Mouse (Mus musculus): ENCODE measurements at regions not wholly inside any gene's neighbourhood (a gene's known extent, or its start where the extent isn't known, plus 50 kb on each side); places are given as distances from the start of the nearest gene placed in this dataset.

DNA sequence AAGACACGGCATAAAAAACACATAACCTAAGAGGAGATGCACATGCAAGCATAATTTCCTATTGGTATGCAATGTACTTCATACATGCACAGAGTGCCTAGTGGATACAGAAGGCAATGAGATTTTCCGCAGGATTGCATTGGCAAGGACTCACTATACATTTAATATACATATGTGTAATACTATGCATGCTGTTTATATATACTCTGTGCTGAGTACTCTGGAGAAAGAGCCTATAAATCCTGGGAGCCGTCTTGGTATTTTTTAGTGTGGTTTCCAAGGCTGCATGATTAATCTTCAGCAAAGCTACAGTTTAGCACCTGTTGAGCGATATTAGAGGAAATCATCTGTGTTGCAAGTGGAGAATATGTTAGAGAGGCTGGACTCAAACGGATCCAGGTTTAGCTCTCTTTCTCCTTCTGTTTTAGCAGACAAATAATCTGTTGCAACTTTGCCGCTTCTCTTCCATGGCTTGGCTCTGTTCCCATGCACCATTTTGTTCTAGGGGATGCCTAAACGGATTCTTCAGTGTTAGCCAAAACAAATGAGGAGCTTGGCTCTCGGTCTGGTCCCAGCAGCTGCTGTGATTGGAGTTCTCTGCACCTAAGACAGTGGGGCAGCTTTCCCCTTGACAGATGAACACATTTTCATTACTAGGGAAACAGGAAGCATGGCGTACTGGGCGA is 459.0 kb downstream of the Sorl1 start:
- no peaks in the 10 kb centered on the region for H3K9me3 ChIP-seq (ENCODE audit: control insufficient read depth, low read depth, low read length)
- WGBS: 47% methylated on average over 10 of the region's 10 CpGs
- H3K4me3 ChIP-seq (ENCODE audit: low read depth, low read length): no peak overlapping the region
- H3K9ac ChIP-seq (replicated peaks; ENCODE audit: low read depth, low read length): no peak overlapping the region
- no peaks in the 10 kb centered on the region for H3K36me3 ChIP-seq (ENCODE audit: control insufficient read depth, insufficient read depth, low read length)
- peak overlapping the region; percentile 66; the same call in 1 of the 2 replicates for H3K27ac ChIP-seq (ENCODE audit: low read length)
- H3K4me2 ChIP-seq (replicated peaks; ENCODE audit: low read depth, low read length): no peak overlapping the region
- H3K4me1 ChIP-seq (ENCODE audit: control insufficient read depth, insufficient read depth, low read length): 0 out of 2 replicates have a peak, but pooled peaks cover 2% of the 10 kb centered on the region
- no peak for ATAC-seq (ENCODE audit: insufficient number of reproducible peaks, insufficient read depth, low FRiP score, low read depth)
- no peaks in the 10 kb centered on the region for H3K27me3 ChIP-seq (ENCODE audit: control insufficient read depth, insufficient read depth, low read length)

DNA sequence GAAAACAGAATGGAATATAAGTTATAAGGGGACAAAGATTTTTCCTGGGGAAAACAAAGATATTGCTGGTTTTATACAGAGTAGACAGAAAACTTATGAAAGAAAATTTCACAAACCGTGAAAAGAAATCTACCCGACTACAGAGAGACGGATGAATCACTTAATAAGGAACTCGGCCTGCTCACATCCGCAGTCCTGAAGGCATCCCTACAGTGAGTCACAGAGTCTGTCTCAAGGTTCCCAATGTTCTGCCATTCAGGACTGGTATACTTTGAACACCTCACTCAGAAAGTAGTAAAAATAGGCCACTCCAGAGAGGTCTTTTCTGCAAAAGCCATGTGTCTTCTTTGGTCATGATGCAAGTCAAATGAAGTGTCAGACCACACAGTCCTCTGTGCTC is 463.5 kb downstream of the Sorl1 start:
- no peak overlapping the region for H3K4me2 ChIP-seq (replicated peaks; ENCODE audit: low read depth, low read length)
- 0 out of 2 replicates have a peak, but pooled peaks cover 3% of the 10 kb centered on the region for H3K4me1 ChIP-seq (ENCODE audit: control insufficient read depth, insufficient read depth, low read length)
- ATAC-seq (ENCODE audit: insufficient number of reproducible peaks, insufficient read depth, low FRiP score, low read depth): no peak
- no peaks in the 10 kb centered on the region for H3K36me3 ChIP-seq (ENCODE audit: control insufficient read depth, insufficient read depth, low read length)
- no peak overlapping the region for H3K9ac ChIP-seq (replicated peaks; ENCODE audit: low read depth, low read length)
- no peak overlapping the region for H3K4me3 ChIP-seq (ENCODE audit: low read depth, low read length)
- no peaks in the 10 kb centered on the region for H3K27me3 ChIP-seq (ENCODE audit: control insufficient read depth, insufficient read depth, low read length)
- H3K9me3 ChIP-seq (ENCODE audit: control insufficient read depth, low read depth, low read length): no peaks in the 10 kb centered on the region
- 84% methylated on average over 5 of the region's 5 CpGs for WGBS
- no peak overlapping the region for H3K27ac ChIP-seq (ENCODE audit: low read length)

DNA sequence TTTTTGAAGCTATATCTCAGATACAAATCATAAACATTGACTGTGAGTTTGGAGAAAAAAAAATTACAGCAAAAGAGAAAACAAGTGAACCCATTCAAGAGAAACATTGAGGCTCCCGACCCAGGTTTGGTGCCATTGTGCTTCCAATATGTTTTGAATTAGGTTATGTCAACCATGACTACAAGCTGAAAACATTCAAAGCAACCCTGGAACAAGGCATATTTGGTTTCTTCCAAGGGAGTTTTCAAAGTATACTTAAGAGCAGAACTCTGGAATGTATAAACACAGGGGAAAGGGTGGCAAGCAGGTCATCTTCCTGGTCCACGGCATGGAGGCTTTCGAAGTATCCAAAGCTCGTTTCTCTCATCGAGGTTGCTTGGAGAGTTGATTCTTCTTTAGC is 464.1 kb downstream of the Sorl1 start:
- Histone ChIP-seq H3K4me3 (ENCODE audit: low read depth, low read length) (no peak overlapping the region), H3K9ac (replicated peaks; ENCODE audit: low read depth, low read length) (no peak overlapping the region), H3K9me3 (ENCODE audit: control insufficient read depth, low read depth, low read length) (no peaks in the 10 kb centered on the region), H3K4me1 (ENCODE audit: control insufficient read depth, insufficient read depth, low read length) (0 out of 2 replicates have a peak, but pooled peaks cover 3% of the 10 kb centered on the region), H3K27me3 (ENCODE audit: control insufficient read depth, insufficient read depth, low read length) (no peaks in the 10 kb centered on the region), H3K36me3 (ENCODE audit: control insufficient read depth, insufficient read depth, low read length) (no peaks in the 10 kb centered on the region), H3K27ac (ENCODE audit: low read length) (no peak overlapping the region), H3K4me2 (replicated peaks; ENCODE audit: low read depth, low read length) (no peak overlapping the region)
- WGBS: 29% methylated on average over 5 of the region's 5 CpGs
- no peak for ATAC-seq (ENCODE audit: insufficient number of reproducible peaks, insufficient read depth, low FRiP score, low read depth)

DNA sequence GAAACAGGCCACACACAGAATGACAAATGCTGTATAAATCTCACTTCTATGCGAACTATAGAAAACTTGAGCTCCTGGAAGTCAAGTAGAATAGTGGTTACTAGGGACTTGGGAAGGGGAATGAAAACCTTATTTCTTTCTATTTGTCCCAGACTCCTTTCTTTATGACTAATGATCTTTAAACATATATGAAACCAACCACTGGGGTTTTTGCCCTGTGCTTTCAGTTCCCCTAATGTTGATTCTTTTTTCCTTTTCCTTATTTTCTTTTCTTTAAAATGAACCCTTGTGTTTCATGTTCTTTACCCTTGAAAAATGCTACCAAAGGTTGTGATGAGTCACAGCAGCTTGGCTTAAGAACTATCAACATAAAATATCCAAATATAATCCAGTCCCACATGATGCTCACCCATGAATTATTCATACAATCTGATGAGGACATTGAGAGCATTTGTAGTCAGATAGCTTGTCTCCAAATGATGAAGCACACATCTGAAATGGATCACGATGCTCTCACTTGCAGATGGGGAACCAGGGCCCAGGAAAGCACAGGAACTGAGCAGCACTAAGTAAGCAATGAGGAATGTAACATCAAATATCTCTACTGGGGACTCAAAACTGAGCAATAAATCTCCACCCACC is 470.2 kb upstream of the Ubash3b start:
- Histone ChIP-seq H3K27ac (ENCODE audit: low read length) (no peak overlapping the region), H3K4me2 (replicated peaks; ENCODE audit: low read depth, low read length) (no peak overlapping the region), H3K9me3 (ENCODE audit: control insufficient read depth, low read depth, low read length) (no peaks in the 10 kb centered on the region), H3K36me3 (ENCODE audit: control insufficient read depth, insufficient read depth, low read length) (no peaks in the 10 kb centered on the region), H3K27me3 (ENCODE audit: control insufficient read depth, insufficient read depth, low read length) (no peaks in the 10 kb centered on the region), H3K9ac (replicated peaks; ENCODE audit: low read depth, low read length) (no peak overlapping the region), H3K4me1 (ENCODE audit: control insufficient read depth, insufficient read depth, low read length) (no peaks in the 10 kb centered on the region), H3K4me3 (ENCODE audit: low read depth, low read length) (no peak overlapping the region)
- no peak for ATAC-seq (ENCODE audit: insufficient number of reproducible peaks, insufficient read depth, low FRiP score, low read depth)
- 46% methylated on average over 2 of the region's 2 CpGs for WGBS

DNA sequence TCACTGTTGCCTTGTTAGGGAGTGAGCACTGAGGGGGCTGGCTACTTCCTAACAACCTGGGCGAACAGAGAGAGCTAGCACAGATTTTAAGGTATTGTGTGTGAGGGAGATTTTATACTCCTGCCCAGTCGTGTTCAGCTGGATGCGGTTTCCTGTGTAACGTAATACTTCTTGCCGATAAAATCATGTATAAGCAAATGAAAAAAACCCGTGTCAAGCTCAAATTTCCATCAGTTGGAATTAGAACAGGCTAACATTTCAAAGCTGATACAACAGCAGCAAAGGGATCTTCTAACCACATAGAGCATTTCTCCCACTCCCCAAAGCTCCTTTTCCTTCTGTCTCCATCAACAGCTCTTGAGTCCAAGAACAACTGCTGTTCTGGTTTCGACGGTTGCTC is 459.8 kb upstream of the Ubash3b start:
- WGBS: 55% methylated on average over 8 of the region's 8 CpGs
- no peak overlapping the region for H3K4me3 ChIP-seq (ENCODE audit: low read depth, low read length)
- H3K9ac ChIP-seq (replicated peaks; ENCODE audit: low read depth, low read length): no peak overlapping the region

DNA sequence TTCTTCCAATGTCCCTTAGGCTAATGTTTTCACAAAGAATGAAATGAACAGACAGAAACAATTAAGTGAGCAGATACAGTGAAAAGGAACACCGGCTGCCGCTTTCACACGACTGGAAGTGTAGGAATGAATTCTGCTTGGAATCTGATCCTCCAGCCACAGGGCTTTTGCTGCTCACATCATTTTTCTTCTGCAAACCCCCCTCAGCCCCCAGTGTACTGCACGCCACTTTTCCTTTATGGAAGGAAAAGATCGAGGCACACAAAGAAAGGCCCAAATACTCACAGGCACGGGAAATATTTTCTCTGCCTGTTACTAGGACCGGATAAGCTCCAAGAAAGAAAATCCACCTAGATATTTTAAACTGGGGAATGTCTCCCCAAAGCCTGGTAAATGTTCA is 452.5 kb upstream of the Ubash3b start:
- Histone ChIP-seq H3K4me2 (replicated peaks; ENCODE audit: low read depth, low read length) (peak overlapping the region; percentile 7; the same call in 1 of the 2 replicates), H3K9me3 (ENCODE audit: control insufficient read depth, low read depth, low read length) (no peaks in the 10 kb centered on the region), H3K9ac (replicated peaks; ENCODE audit: low read depth, low read length) (no peak overlapping the region), H3K4me3 (ENCODE audit: low read depth, low read length) (no peak overlapping the region), H3K36me3 (ENCODE audit: control insufficient read depth, insufficient read depth, low read length) (no peaks in the 10 kb centered on the region), H3K27me3 (ENCODE audit: control insufficient read depth, insufficient read depth, low read length) (no peaks in the 10 kb centered on the region), H3K27ac (ENCODE audit: low read length) (peak overlapping the region; percentile 78), H3K4me1 (ENCODE audit: control insufficient read depth, insufficient read depth, low read length) (peaks cover 28% of the 10 kb centered on the region)
- no peak for ATAC-seq (ENCODE audit: insufficient number of reproducible peaks, insufficient read depth, low FRiP score, low read depth)
- WGBS: 26% methylated on average over 7 of the region's 7 CpGs

More for the DNA sequence above, 459.8 kb upstream of the Ubash3b start:
- Histone ChIP-seq H3K4me2 (replicated peaks; ENCODE audit: low read depth, low read length) (no peak overlapping the region), H3K36me3 (ENCODE audit: control insufficient read depth, insufficient read depth, low read length) (no peaks in the 10 kb centered on the region), H3K27ac (ENCODE audit: low read length) (no peak overlapping the region), H3K9me3 (ENCODE audit: control insufficient read depth, low read depth, low read length) (no peaks in the 10 kb centered on the region), H3K4me1 (ENCODE audit: control insufficient read depth, insufficient read depth, low read length) (no peaks in the 10 kb centered on the region), H3K27me3 (ENCODE audit: control insufficient read depth, insufficient read depth, low read length) (no peaks in the 10 kb centered on the region)
- no peak for ATAC-seq (ENCODE audit: insufficient number of reproducible peaks, insufficient read depth, low FRiP score, low read depth)

DNA sequence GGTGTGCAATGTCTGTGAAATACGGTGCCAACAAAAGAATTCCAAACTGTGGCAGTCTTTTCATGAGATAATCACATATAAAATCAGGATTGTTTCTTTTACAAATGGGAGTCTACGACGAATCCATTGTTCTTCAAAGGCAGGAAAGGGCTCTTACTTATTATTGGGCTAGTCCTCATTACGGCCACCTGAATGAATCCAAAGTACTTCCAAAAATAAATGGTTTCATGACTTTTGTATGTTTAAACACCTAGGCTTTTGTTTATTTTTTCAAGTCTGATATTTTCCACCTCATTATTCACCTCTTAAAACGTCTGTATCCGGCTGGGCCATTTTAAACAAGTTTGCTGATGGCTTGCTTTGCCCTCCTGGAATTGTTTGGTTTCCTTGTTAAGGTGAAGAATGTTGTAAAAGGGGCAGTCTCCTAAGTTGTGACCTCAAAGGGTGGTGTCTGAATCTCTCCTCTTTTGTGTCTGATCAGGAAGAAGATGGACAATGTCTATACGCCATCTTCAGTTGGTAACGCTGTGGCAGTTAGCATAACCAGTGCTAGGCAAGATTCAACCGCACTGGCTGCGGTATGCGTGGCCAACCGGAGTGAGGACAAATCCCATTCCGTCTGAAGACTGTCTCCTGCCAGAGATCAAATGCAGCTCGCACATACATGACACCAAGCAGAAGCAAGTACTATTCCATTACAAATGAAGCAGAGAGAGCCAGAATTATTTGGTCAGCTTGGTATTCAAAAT is 451.5 kb upstream of the Ubash3b start:
- no peaks in the 10 kb centered on the region for H3K36me3 ChIP-seq (ENCODE audit: control insufficient read depth, insufficient read depth, low read length)
- no peaks in the 10 kb centered on the region for H3K9me3 ChIP-seq (ENCODE audit: control insufficient read depth, low read depth, low read length)
- no peaks in the 10 kb centered on the region for H3K27me3 ChIP-seq (ENCODE audit: control insufficient read depth, insufficient read depth, low read length)
- peak overlapping the region; percentile 5; the same call in 1 of the 2 replicates for H3K4me3 ChIP-seq (ENCODE audit: low read depth, low read length)
- no peak overlapping the region for H3K9ac ChIP-seq (replicated peaks; ENCODE audit: low read depth, low read length)
- no peak for ATAC-seq (ENCODE audit: insufficient number of reproducible peaks, insufficient read depth, low FRiP score, low read depth)
- 35% methylated on average over 14 of the region's 14 CpGs for WGBS
- H3K4me1 ChIP-seq (ENCODE audit: control insufficient read depth, insufficient read depth, low read length): peaks cover 28% of the 10 kb centered on the region
- peak overlapping the region; percentile 78 for H3K27ac ChIP-seq (ENCODE audit: low read length)
- peak overlapping the region; percentile 42 for H3K4me2 ChIP-seq (replicated peaks; ENCODE audit: low read depth, low read length)

DNA sequence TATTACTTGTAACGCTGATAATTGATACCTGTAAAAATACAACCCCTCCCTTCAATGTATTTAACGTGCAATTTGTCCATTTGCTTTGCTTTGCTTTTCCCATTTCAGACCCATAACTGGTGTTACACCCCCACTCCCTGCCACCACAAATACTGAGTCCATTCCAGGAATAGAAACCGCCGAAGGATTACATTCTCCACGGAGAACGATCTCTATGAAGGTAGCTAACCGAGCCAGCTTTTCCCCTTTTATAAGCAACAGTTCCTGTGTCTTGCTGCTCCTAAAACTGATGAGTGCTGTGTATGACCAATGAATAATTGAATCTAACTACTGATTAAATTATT is 450.9 kb upstream of the Ubash3b start:
- 7% methylated on average over 7 of the region's 7 CpGs for WGBS
- Histone ChIP-seq H3K27ac (ENCODE audit: low read length) (peak overlapping the region; percentile 64), H3K36me3 (ENCODE audit: control insufficient read depth, insufficient read depth, low read length) (no peaks in the 10 kb centered on the region), H3K4me1 (ENCODE audit: control insufficient read depth, insufficient read depth, low read length) (peaks cover 28% of the 10 kb centered on the region), H3K9me3 (ENCODE audit: control insufficient read depth, low read depth, low read length) (no peaks in the 10 kb centered on the region), H3K27me3 (ENCODE audit: control insufficient read depth, insufficient read depth, low read length) (no peaks in the 10 kb centered on the region), H3K9ac (replicated peaks; ENCODE audit: low read depth, low read length) (no peak overlapping the region), H3K4me2 (replicated peaks; ENCODE audit: low read depth, low read length) (peak overlapping the region; percentile 42), H3K4me3 (ENCODE audit: low read depth, low read length) (peak overlapping the region; percentile 5; the same call in 1 of the 2 replicates)
- no peak; the same call in 1 of the 2 replicates for ATAC-seq (ENCODE audit: insufficient number of reproducible peaks, insufficient read depth, low FRiP score, low read depth)
